Mouse (Mus musculus): ENCODE measurements around the gene Zfp385c. TPM values are rescaled to one million over a fixed set of nuclear protein-coding genes. Genes with fewer than 3 reads are reported as not detected.
"Not testable (repeated sequence)": the region's sequence is repeated elsewhere in the genome, so short reads cannot be mapped to it uniquely, and the experiment has no call there.

Gene Zfp385c
- total and polyA plus RNA-seq, 3 experiments = 0.59 to 0.84 TPM; not detected in 1

GRCm38 (mm10) chr11:100595533-100595932 lies 96.7 kb downstream of the Zfp385c start:
- no peak for DNase-seq

DNA sequence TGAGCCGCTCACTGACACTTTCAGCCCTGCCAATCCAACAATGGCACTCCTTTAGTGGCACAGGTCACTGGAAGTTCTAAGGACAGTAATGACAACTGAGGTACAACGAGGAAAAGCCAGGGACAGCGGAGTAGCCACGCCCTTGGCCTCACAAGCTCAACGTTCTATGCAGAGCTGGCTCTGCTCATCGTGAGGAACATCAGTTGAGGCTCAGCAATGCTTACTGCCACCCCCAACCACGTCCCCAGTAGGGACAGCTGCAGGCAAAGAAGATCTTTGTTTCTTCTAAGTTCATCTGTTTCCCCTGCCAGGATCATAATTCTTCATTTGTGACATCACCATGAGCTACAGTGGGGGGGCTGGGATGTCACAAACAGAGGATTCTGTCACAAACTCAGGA lies 97.6 kb downstream of the Zfp385c start:
- DNase-seq = no peak

- DNase-seq = no peak
Observed at GRCm38 (mm10) chr11:100592346-100593046, 99.8 kb downstream of the Zfp385c start.

- DNase-seq = no peak
Observed at GRCm38 (mm10) chr11:100588462-100588861, 103.8 kb downstream of the Zfp385c start.

DNA sequence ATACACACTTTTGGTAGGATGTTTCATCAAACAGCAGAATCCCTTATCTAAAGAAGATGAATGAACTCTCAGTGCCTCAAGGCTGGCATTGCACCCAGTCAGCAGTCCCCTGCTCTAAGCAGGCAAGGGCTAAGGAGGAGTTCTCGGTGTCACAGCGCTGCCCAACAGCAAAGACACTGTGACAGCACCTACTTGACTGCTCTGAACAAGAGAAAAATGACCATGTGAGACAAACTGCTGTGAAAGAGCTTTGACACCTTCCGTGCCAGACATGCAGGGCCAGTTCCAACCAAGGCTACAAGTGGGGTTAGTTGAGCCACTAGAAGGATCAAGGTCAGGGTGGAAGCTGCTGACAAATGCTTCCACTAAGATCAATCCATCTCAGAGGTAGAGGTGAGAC lies 107.1 kb downstream of the Zfp385c start:
- DNase-seq = no peak

- no peak for DNase-seq
Observed at GRCm38 (mm10) chr11:100584561-100584961, 107.7 kb downstream of the Zfp385c start.

DNA sequence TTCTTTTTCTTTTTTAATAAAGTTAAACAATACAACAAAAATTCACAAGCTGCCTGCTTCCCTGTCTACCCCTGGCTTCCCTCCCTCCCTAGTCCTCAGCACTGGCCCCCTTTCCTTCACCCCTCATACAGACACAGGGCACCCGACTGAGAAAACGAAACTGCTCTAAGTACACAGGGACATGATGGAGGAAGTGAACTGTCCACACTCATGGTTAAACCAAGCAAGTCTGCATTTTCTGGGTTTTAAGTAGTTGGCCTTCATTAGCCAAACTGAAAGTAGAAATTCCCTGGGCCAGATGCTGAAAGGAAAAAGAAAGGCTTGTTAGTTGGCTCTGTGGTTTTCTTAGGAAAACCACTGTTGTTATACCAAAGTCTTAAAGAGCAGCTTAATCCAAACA lies 109.4 kb downstream of the Zfp385c start:
- no peak for DNase-seq

DNA sequence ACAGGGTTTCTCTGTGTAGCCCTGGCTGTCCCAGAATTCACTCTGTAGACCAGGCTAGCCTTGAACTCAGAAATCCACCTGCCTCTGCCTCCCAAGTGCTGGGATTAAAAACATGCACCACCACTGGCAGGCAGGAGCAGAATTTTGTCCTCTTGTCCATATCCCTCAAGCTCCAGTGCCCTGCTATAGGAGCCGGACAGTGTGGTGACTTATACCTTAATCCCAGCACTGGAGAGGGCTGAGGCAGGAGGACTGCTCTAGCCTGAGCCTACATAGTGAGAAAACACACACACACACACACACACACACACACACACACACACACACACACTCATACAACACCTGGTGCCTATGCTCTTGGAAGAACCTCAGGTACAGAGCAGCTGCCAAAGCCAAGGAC lies 109.8 kb downstream of the Zfp385c start:
- DNase-seq = not testable (repeated sequence)

DNA sequence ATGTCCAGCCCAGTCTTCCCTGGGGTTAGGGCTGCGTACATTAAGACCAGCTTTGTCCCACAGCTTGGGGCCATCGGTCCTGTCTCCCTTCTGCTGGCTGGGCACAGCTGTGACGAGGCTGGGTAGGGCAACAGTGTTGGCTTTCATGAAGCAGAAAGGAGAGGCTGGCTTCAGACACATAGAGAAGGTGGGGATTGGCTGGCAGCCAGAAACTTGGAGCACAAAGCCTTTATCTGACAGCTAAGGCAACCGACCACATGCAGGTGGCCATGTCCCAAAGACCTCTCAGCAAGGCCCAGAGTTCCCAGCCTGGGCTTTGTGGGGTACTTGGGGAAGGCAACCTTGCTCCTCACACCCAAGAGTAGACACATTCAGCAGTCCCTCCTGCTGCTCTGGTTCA lies 110.5 kb downstream of the Zfp385c start:
- DNase-seq = peak; percentile 61

- no peak for DNase-seq
Observed at GRCm38 (mm10) chr11:100580275-100580674, 112.0 kb downstream of the Zfp385c start.

DNA sequence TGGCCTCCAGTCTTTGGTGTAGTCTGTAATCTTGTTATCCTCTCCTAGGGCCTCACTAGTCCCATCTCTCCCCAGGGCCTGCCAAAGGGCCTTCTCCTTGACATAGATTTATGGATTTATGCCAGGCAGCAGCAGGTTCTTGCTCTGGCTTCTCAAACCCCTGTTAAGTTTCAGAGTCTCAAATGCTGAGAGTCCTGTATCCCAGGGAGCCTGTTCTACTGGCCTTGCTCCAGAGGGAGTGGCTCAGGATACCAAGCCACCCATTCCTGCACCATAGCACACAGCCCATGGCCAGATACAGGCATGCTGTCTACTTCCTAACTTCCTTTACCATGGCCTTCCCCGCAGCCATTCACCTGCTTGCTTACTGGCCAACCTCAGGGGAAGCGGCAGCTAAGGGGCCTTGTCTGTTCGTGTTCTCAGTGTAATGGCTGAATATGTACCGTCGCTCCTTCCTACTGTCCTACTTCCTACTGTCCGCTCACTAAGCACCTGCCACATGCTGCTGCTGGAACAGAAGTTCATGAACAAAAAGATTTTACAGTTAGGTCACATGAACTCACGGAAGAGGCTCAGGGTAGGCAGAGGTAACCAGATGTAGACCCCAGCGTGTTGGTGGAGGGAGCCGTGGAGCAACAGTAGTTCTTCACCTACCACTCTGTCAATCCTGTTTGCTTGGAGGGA lies 113.0 kb downstream of the Zfp385c start:
- DNase-seq = no peak

- no peak for DNase-seq
Observed at GRCm38 (mm10) chr11:100577852-100578599, 114.2 kb downstream of the Zfp385c start.

Other genes with a start within 250 kb of the Zfp385c start
- gene Klhl11, start 219.7 kb downstream of the Zfp385c start, total RNA-seq (2021) = 10 to 100 TPM; 47.4 to 47.5 TPM
- 14.2 and 16.8 TPM in 2 replicates for gene Klhl11, start 219.7 kb downstream of the Zfp385c start, polyA plus RNA-seq (2012; rRNA removed)
- 1,000 to 10,000 TPM; 1,249 to 2,157 TPM for gene Acly, start 164.5 kb downstream of the Zfp385c start, total RNA-seq (2021)
- 567 and 624 TPM in 2 replicates for gene Acly, start 164.5 kb downstream of the Zfp385c start, polyA plus RNA-seq (2012; rRNA removed)
- 10 to 100 TPM in 1 of 2 experiments, 1 to 10 TPM in 1; 3.5 to 11.4 TPM for gene Ttc25, start 146.8 kb downstream of the Zfp385c start, total RNA-seq (2021)
- gene Ttc25, start 146.8 kb downstream of the Zfp385c start, polyA plus RNA-seq (2012; rRNA removed) = 1.3 and 1.6 TPM in 2 replicates
- 10 to 100 TPM; 38.3 to 55.4 TPM for gene Cnp, start 117.6 kb downstream of the Zfp385c start, total RNA-seq (2021)
- gene Cnp, start 117.6 kb downstream of the Zfp385c start, polyA plus RNA-seq (2012; rRNA removed) = 29.4 and 36.5 TPM in 2 replicates
- gene Nkiras2, start 73.2 kb downstream of the Zfp385c start, total RNA-seq (2021) = 10 to 100 TPM; 32.5 to 36.0 TPM
- gene Nkiras2, start 73.2 kb downstream of the Zfp385c start, polyA plus RNA-seq (2012; rRNA removed) = 50.9 and 59.4 TPM in 2 replicates
- gene Dnajc7, start 72.3 kb downstream of the Zfp385c start, total RNA-seq (2021) = 100 to 1,000 TPM; 174 to 177 TPM
- 9.3 and 11.7 TPM in 2 replicates for gene Dnajc7, start 72.3 kb downstream of the Zfp385c start, polyA plus RNA-seq (2012; rRNA removed)
- 10 to 100 TPM; 29.2 to 60.7 TPM for gene Dhx58, start 11.8 kb upstream of the Zfp385c start, total RNA-seq (2021)
- gene Dhx58, start 11.8 kb upstream of the Zfp385c start, polyA plus RNA-seq (2012; rRNA removed) = 30.2 and 42.2 TPM in 2 replicates
- gene Kat2a, start 20.0 kb upstream of the Zfp385c start, total RNA-seq (2021) = 10 to 100 TPM; 42.5 to 42.6 TPM
- gene Kat2a, start 20.0 kb upstream of the Zfp385c start, polyA plus RNA-seq (2012; rRNA removed) = 73.5 and 85.1 TPM in 2 replicates
- gene Hspb9, start 21.4 kb upstream of the Zfp385c start, total RNA-seq (2021) = not detected
- not detected in 2 replicates for gene Hspb9, start 21.4 kb upstream of the Zfp385c start, polyA plus RNA-seq (2012; rRNA removed)
- 100 to 1,000 TPM; 191 to 196 TPM for gene Rab5c, start 45.8 kb upstream of the Zfp385c start, total RNA-seq (2021)
- 201 and 238 TPM in 2 replicates for gene Rab5c, start 45.8 kb upstream of the Zfp385c start, polyA plus RNA-seq (2012; rRNA removed)
- gene Kcnh4, start 67.5 kb upstream of the Zfp385c start, total RNA-seq (2021) = under 1 TPM; 0.28 to 0.32 TPM
- gene Kcnh4, start 67.5 kb upstream of the Zfp385c start, polyA plus RNA-seq (2012; rRNA removed) = 0.45 and 0.57 TPM in 2 replicates
- not detected for gene Hcrt, start 70.5 kb upstream of the Zfp385c start, total RNA-seq (2021)
- gene Hcrt, start 70.5 kb upstream of the Zfp385c start, polyA plus RNA-seq (2012; rRNA removed) = not detected in 2 replicates
- gene Ghdc, start 78.5 kb upstream of the Zfp385c start, total RNA-seq (2021) = 10 to 100 TPM; 21.6 to 26.0 TPM
- gene Ghdc, start 78.5 kb upstream of the Zfp385c start, polyA plus RNA-seq (2012; rRNA removed) = 26.8 and 27.6 TPM in 2 replicates
- 10 to 100 TPM; 60.3 to 65.3 TPM for gene Stat5b, start 158.3 kb upstream of the Zfp385c start, total RNA-seq (2021)
- 43.8 and 53.8 TPM in 2 replicates for gene Stat5b, start 158.3 kb upstream of the Zfp385c start, polyA plus RNA-seq (2012; rRNA removed)
- gene Stat5a, start 166.9 kb upstream of the Zfp385c start, total RNA-seq (2021) = 10 to 100 TPM; 27.0 to 38.0 TPM
- 45.1 and 51.2 TPM in 2 replicates for gene Stat5a, start 166.9 kb upstream of the Zfp385c start, polyA plus RNA-seq (2012; rRNA removed)
- gene Stat3, start 247.1 kb upstream of the Zfp385c start, total RNA-seq (2021) = 10 to 100 TPM; 76.6 to 79.4 TPM
- gene Stat3, start 247.1 kb upstream of the Zfp385c start, polyA plus RNA-seq (2012; rRNA removed) = 45.4 and 54.9 TPM in 2 replicates